Mouse (Mus musculus): ENCODE data around the gene Mup5. TPM values are rescaled to one million over a fixed set of nuclear protein-coding genes. Genes with fewer than 3 reads are reported as not detected.
"Not testable (repeated sequence)": the region's sequence is repeated elsewhere in the genome, so short reads cannot be mapped to it uniquely, and the experiment has no call there.

Gene Mup5
- polyA plus RNA-seq, 1 experiment, result not detected

DNA sequence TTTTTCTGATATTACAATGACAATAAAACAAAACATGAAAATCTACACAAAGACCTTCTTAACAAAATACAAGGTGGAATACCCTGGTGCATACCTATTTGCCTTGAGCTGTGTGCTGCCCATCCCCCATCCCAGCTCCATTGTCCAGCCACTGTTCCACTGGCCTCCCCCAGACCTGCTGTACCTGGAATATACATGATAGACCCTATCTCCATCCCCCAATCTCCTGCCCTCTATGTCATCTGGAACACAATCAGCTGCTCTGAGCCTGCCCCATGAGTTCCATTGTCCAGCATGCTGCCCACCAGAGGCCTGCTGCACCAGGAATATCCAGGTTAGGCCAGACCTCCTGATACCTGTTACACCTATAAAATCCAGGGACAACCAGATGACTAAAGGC is 21.6 kb downstream of the Mup5 start:
- Histone ChIP-seq H3K27ac (ENCODE audit: insufficient read depth, low read depth, low read length) (no peak overlapping the region), H3K4me1 (ENCODE audit: control insufficient read depth, insufficient read depth, low read length) (no peaks in the 10 kb centered on the region), H3K4me3 (ENCODE audit: insufficient read depth, low read length) (no peak overlapping the region)
- TF ChIP-seq CTCF (IDR thresholded peaks at IDR 0.05; ENCODE audit: low read depth, low read length), result no peak

DNA sequence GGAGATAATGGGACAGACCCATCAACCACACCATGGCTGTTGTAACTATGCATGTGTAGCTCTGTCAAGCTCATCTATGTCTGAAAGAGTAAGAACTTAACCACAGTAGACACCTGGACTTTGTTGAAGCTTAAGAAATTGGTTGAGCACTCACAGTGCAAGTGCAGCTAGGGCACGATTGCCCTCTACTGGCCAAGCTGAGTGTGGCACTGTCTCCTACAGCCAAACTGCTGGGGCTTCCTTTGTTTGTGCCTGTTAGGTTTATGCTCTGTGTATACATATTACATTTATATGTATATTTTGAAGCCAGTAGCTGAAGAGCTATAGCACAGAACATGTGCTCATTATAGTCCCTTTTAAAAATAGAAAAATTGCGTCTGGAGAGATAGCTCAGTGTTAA is 23.8 kb downstream of the Mup5 start:
- TF ChIP-seq CTCF (IDR thresholded peaks at IDR 0.05; ENCODE audit: low read depth, low read length), result peak; percentile 59; the same call in 1 of the 2 replicates
- not testable (repeated sequence) for H3K4me1 ChIP-seq (ENCODE audit: control insufficient read depth, insufficient read depth, low read length); H3K27ac ChIP-seq (ENCODE audit: insufficient read depth, low read depth, low read length); H3K4me3 ChIP-seq (ENCODE audit: insufficient read depth, low read length)

DNA sequence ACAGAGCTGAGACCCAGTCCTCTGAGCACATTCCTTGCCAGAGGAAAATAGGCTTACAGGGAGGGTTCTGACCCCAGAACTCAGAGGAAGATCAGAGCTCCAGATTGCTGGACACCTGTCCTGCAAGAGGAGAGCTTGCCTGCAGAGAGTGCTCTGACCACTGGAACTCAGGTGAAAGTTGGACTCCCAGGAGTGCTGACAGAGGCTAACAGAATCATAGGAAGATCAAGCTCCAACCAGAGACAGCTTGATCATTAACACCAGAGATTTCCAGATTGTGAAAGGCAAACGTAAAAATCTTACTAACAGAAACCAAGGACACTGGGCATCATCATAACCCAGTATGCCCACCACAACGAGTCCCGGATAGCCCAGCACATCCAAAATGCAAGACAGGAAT is 26.1 kb downstream of the Mup5 start:
- H3K4me3 ChIP-seq (ENCODE audit: insufficient read depth, low read length); H3K4me1 ChIP-seq (ENCODE audit: control insufficient read depth, insufficient read depth, low read length); H3K27ac ChIP-seq (ENCODE audit: insufficient read depth, low read depth, low read length): not testable (repeated sequence)

DNA sequence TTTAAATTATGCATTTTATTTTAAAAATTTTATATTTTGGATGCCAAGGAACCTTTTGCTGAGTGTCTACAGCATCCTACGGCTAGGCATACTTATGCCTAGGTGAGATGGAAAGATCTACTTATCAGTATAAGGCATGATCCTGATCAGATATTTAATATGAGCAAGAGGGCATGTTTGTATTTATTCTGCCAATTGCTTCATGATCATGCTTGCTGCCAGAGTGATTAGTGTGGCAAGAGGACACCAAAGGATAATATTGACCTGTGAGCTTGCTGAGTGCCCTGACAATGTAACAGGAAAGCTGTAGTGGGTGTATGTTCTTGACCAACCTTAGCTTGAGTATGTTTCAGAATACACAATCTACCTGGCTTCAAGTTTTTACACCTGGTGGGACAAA is 45.3 kb downstream of the Mup5 start:
- H3K4me1 ChIP-seq (ENCODE audit: control insufficient read depth, insufficient read depth, low read length); H3K27ac ChIP-seq (ENCODE audit: insufficient read depth, low read depth, low read length); H3K4me3 ChIP-seq (ENCODE audit: insufficient read depth, low read length): not testable (repeated sequence)

DNA sequence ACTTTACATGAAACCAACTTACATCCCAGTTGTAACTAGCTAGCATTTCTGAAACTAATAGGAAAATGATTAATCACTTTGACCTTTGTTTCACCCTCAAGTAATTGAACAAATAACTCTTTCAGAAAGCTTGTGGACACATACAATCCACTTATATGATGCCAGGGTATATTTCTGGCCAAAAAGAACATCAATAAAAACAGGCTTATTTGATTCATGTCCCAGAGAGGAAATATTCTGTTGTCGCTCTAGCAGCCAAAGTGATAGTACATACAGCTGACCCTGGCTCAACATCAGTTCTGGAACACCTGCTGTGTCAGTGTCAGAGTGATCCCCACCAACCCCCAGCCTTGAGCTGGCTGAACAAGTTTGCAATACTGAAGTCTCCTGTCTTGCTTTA is 50.8 kb downstream of the Mup5 start:
- not testable (repeated sequence) for H3K4me1 ChIP-seq (ENCODE audit: control insufficient read depth, insufficient read depth, low read length); H3K4me3 ChIP-seq (ENCODE audit: insufficient read depth, low read length); H3K27ac ChIP-seq (ENCODE audit: insufficient read depth, low read depth, low read length)

DNA sequence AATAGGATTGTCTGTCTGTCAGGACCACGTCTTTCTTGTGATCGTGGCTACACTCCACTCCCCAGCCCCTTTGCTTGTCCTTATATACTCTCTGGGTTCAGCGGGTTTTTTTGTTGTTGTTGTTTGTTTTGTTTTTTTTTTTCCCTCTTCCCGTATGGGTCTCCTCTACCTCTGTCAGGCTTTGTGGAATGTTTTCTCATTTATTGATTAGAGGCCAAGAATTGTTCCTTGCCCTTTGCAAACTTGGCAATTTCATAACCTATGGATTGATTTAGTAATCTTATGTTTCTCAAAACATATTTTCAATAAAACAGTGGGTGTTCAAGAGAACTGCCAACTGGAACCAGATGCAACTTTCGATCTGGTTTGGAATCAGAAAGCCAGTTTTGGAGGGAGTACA is 52.9 kb downstream of the Mup5 start, which contains the start of gene Mup19:
Gene Mup19 (minus strand): TSS at position 101 of the 400 bp plus-strand sequence.
- H3K4me3 ChIP-seq (ENCODE audit: insufficient read depth, low read length); H3K27ac ChIP-seq (ENCODE audit: insufficient read depth, low read depth, low read length); H3K4me1 ChIP-seq (ENCODE audit: control insufficient read depth, insufficient read depth, low read length): not testable (repeated sequence)

Other genes with a start within 250 kb of the Mup5 start
- gene Mup17, start 239.4 kb downstream of the Mup5 start, polyA plus RNA-seq (2012; ENCODE audit: insufficient read depth, insufficient read length, missing spikeins), result not detected in 2 replicates
- not detected in 2 replicates for gene Mup18, start 161.1 kb downstream of the Mup5 start, polyA plus RNA-seq (2012; ENCODE audit: insufficient read depth, insufficient read length, missing spikeins)
- not detected in 2 replicates for gene Mup19, start 53.0 kb downstream of the Mup5 start, polyA plus RNA-seq (2012; ENCODE audit: insufficient read depth, insufficient read length, missing spikeins)
- gene Mup20, start 218.9 kb upstream of the Mup5 start, polyA plus RNA-seq (2012; ENCODE audit: insufficient read depth, insufficient read length, missing spikeins), result not detected in 2 replicates

Measured in bone marrow macrophage, adult 2 months (primary cell).